Mouse (Mus musculus): ENCODE data around the gene 1700018G05Rik. TPM values are rescaled to one million over a fixed set of nuclear protein-coding genes. Genes with fewer than 3 reads are reported as not detected.
"Not testable (repeated sequence)": the region's sequence is repeated elsewhere in the genome, so short reads cannot be mapped to it uniquely, and the experiment has no call there.

Gene 1700018G05Rik
- polyA plus RNA-seq (2015; fragmentation: Nextera tagmentation; extraction: Ambion mirVana): not detected in 2 replicates

GRCm38 (mm10) chrX:102928072-102928471 is at the start of gene 1700018G05Rik:
Gene 1700018G05Rik (plus strand): TSS chrX:102928372.
- H3K27ac ChIP-seq; ATAC-seq; H3K4me2 ChIP-seq; H3K9ac ChIP-seq; H3K4me3 ChIP-seq; H3K4me1 ChIP-seq; H3K9me3 ChIP-seq (replicated peaks); H3K27me3 ChIP-seq; H3K36me3 ChIP-seq (ENCODE audit: poor library complexity, severe bottlenecking): not testable (repeated sequence)
- 84% methylated on average over 6 of the region's 6 CpGs for WGBS

GRCm38 (mm10) chrX:102908587-102908986 is 19.6 kb upstream of the 1700018G05Rik start, which contains the start of the genes Dmrtc1a and 1700011M02Rik:
Gene Dmrtc1a (minus strand): TSS chrX:102908687.
Gene 1700011M02Rik (plus strand): TSS chrX:102908905.
- not testable (repeated sequence) for H3K9me3 ChIP-seq (replicated peaks); H3K36me3 ChIP-seq (ENCODE audit: poor library complexity, severe bottlenecking); H3K27ac ChIP-seq; H3K27me3 ChIP-seq; H3K4me3 ChIP-seq; H3K4me2 ChIP-seq; ATAC-seq; H3K4me1 ChIP-seq; H3K9ac ChIP-seq
- WGBS: 92% methylated on average over 6 of the region's 9 CpGs

GRCm38 (mm10) chrX:102914823-102915222 is 13.3 kb upstream of the 1700018G05Rik start:
- H3K9ac ChIP-seq; H3K9me3 ChIP-seq (replicated peaks); H3K4me1 ChIP-seq; H3K36me3 ChIP-seq (ENCODE audit: poor library complexity, severe bottlenecking); H3K27ac ChIP-seq; ATAC-seq; H3K4me3 ChIP-seq; H3K27me3 ChIP-seq; H3K4me2 ChIP-seq: not testable (repeated sequence)
- WGBS: 79% methylated on average over 1 of the region's 1 CpGs

- not testable (repeated sequence) for H3K27me3 ChIP-seq; H3K4me2 ChIP-seq; H3K36me3 ChIP-seq (ENCODE audit: poor library complexity, severe bottlenecking); H3K9ac ChIP-seq; H3K4me1 ChIP-seq; H3K4me3 ChIP-seq; H3K9me3 ChIP-seq (replicated peaks); H3K27ac ChIP-seq
- ATAC-seq: peak; percentile 71
- WGBS: 24% methylated on average over 4 of the region's 4 CpGs
Measured at GRCm38 (mm10) chrX:102926707-102927106, 1.5 kb upstream of the 1700018G05Rik start.

DNA sequence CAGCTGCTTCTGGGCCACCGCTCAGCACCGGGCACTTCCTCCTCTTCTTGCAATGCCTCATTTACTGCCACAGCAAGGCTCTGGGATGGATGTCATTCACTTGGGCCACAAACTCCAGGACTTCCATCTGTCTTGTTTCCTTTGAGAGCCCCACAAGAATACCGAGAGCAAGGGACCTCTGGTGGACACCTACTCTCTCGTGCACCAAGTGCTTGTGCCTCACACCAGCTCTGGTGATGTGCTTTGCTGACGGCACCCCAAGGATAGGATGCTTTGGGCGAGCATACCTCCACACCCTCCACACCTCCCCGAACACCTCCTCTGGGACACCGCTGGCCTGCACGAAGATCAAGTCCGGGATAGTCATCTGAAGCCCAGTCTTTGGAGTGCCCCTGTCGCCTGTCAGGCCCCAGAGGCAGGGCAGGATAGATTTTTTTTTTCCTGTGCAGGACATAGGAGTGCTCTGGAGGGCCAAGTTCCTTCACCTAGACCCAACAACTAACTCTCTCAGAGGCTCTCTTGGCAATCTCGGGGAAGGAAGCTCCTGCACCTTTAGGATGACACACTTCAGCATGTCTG is 4.9 kb downstream of the 1700018G05Rik start:
- peak overlapping the region; percentile 73 for H3K9ac ChIP-seq
- WGBS: 47% methylated on average over 12 of the region's 12 CpGs
- no peaks in the 10 kb centered on the region for H3K9me3 ChIP-seq (replicated peaks)
- no peak overlapping the region for H3K27ac ChIP-seq
- peaks cover 11% of the 10 kb centered on the region; the same call in 1 of the 2 replicates for H3K27me3 ChIP-seq
- peak; percentile 14; the same call in 1 of the 2 replicates for ATAC-seq
- H3K4me1 ChIP-seq: no peaks in the 10 kb centered on the region
- H3K4me2 ChIP-seq: peak overlapping the region; percentile 65
- H3K4me3 ChIP-seq: peak overlapping the region; percentile 55
- H3K36me3 ChIP-seq (ENCODE audit: poor library complexity, severe bottlenecking): no peaks in the 10 kb centered on the region

- Histone ChIP-seq H3K9me3 (replicated peaks) (no peaks in the 10 kb centered on the region), H3K4me1 (no peaks in the 10 kb centered on the region), H3K9ac (peak overlapping the region; percentile 73), H3K27ac (no peak overlapping the region), H3K4me2 (peak overlapping the region; percentile 65), H3K36me3 (ENCODE audit: poor library complexity, severe bottlenecking) (no peaks in the 10 kb centered on the region), H3K27me3 (peaks cover 11% of the 10 kb centered on the region; the same call in 1 of the 2 replicates), H3K4me3 (peak overlapping the region; percentile 55)
- ATAC-seq: peak; percentile 89
- 22% methylated on average over 55 of the region's 68 CpGs for WGBS
Measured at GRCm38 (mm10) chrX:102933571-102934394, 5.6 kb downstream of the 1700018G05Rik start.

DNA sequence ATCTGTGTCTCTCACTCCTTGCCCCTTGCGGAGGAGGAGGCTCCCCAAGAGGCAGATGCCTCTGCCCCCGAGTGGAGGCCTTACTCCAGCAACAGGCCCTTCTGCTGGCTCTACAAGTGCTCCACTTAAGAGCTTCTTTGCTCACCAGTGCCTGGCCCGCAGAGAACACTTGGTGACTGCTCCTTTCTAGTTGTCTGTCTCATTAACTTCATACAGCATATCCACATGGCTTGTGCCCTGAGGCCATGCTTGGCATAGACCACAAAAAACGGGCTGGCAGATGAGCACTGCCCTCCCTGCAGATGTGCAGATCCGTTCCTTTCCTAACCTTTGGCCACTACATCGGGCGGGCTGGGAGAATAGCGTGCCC is 6.2 kb downstream of the 1700018G05Rik start:
- H3K4me3 ChIP-seq: peak overlapping the region; percentile 55
- ATAC-seq: peak; percentile 52; the same call in 1 of the 2 replicates
- H3K9me3 ChIP-seq (replicated peaks): no peaks in the 10 kb centered on the region
- H3K4me2 ChIP-seq: peak overlapping the region; percentile 65
- 56% methylated on average over 8 of the region's 8 CpGs for WGBS
- H3K4me1 ChIP-seq: no peaks in the 10 kb centered on the region
- H3K27ac ChIP-seq: no peak overlapping the region
- peaks cover 11% of the 10 kb centered on the region; the same call in 1 of the 2 replicates for H3K27me3 ChIP-seq
- H3K9ac ChIP-seq: no peak overlapping the region
- H3K36me3 ChIP-seq (ENCODE audit: poor library complexity, severe bottlenecking): no peaks in the 10 kb centered on the region

DNA sequence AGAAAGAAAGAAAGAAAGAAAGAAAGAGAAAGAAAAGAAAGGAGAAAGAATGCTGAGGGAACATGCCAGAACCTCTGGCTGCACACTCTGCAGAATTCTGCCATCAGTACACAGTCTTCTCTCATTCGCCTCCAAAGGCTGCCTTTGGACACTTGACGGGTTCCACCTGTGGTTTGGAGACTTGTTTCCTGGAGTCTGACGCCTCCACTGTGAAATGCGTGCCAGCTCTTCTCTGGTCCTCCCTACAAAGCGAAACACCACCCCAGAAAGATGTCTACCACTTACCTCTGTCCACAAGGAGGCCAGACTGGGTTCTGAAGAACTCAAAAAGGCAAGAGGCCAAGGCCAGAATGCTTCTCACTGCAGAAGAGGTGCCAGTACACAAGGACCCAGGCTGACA is 8.6 kb downstream of the 1700018G05Rik start:
- Histone ChIP-seq H3K9me3 (replicated peaks) (no peaks in the 10 kb centered on the region), H3K9ac (no peak overlapping the region), H3K36me3 (ENCODE audit: poor library complexity, severe bottlenecking) (no peaks in the 10 kb centered on the region), H3K27me3 (peaks cover 11% of the 10 kb centered on the region; the same call in 1 of the 2 replicates), H3K27ac (no peak overlapping the region), H3K4me3 (no peak overlapping the region), H3K4me1 (no peaks in the 10 kb centered on the region), H3K4me2 (no peak overlapping the region)
- no peak for ATAC-seq
- 77% methylated on average over 5 of the region's 5 CpGs for WGBS

- not testable (repeated sequence) for H3K9ac ChIP-seq; H3K36me3 ChIP-seq (ENCODE audit: poor library complexity, severe bottlenecking); H3K27ac ChIP-seq; H3K4me3 ChIP-seq; H3K9me3 ChIP-seq (replicated peaks); H3K27me3 ChIP-seq; H3K4me1 ChIP-seq; H3K4me2 ChIP-seq; ATAC-seq
- WGBS: 88% methylated on average over 11 of the region's 11 CpGs
Measured at GRCm38 (mm10) chrX:102950136-102950535, 22.0 kb downstream of the 1700018G05Rik start.

DNA sequence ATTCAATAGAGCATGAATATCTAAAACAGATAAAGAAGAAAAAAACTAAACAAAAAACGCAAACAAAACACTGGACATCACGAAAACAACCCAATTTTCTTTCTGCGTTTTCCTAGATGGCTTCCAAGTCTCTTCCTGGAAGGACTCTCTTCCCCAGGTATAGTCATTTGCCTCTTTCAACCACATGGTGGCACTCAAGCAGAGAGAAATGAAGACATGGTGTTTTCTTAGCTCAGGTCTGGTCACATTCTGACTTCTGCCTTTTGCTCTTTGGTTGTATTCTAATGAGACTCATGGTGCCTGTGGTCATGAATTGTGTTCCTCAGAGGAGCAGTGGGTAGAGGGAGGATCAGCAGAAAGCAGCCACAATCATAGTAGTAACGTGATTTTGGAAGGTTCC is 30.7 kb downstream of the 1700018G05Rik start:
- no peak overlapping the region for H3K4me2 ChIP-seq
- ATAC-seq: no peak
- WGBS: 31% methylated on average over 4 of the region's 4 CpGs

DNA sequence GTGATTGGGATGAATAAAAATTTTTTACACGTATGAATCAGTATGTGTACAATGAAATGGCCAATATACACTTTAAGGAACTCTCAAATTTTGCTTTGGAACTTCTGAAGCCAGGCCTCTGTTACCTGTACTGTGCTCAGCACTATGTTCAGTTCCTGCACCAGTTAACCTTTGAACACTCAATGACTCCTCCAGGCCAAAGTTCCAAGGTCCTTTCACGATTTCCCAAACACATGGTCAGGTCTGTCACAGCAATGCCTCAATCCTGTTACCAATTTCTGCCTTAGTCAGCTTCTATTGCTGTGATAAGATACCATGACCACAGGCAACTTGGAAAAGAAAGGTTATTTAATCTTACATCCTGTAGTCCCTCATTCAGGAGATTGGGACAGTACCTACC is 32.4 kb downstream of the 1700018G05Rik start:
- 72% methylated on average over 2 of the region's 2 CpGs for WGBS
- no peak overlapping the region for H3K9ac ChIP-seq

More for the DNA sequence above, 30.7 kb downstream of the 1700018G05Rik start:
- Histone ChIP-seq H3K36me3 (ENCODE audit: poor library complexity, severe bottlenecking) (no peaks in the 10 kb centered on the region), H3K4me3 (no peak overlapping the region), H3K9ac (no peak overlapping the region), H3K27me3 (peaks cover 4% of the 10 kb centered on the region; the same call in 1 of the 2 replicates), H3K27ac (no peak overlapping the region), H3K9me3 (replicated peaks) (no peaks in the 10 kb centered on the region), H3K4me1 (no peaks in the 10 kb centered on the region)

More for the DNA sequence above, 32.4 kb downstream of the 1700018G05Rik start:
- Histone ChIP-seq H3K4me3 (no peak overlapping the region), H3K27ac (no peak overlapping the region), H3K4me2 (no peak overlapping the region), H3K9me3 (replicated peaks) (no peaks in the 10 kb centered on the region), H3K36me3 (ENCODE audit: poor library complexity, severe bottlenecking) (no peaks in the 10 kb centered on the region), H3K4me1 (no peaks in the 10 kb centered on the region), H3K27me3 (peaks cover 4% of the 10 kb centered on the region; the same call in 1 of the 2 replicates)
- ATAC-seq: no peak
